Mouse (Mus musculus): ENCODE data around the gene Epha2.

GRCm38 (mm10) chr4:141311506-141311905 is 10.5 kb downstream of the Epha2 start:
- no peak for TF ChIP-seq POLR2A (IDR thresholded peaks at IDR 0.05; ENCODE audit: insufficient read length, low read depth)
- TF ChIP-seq POLR2AphosphoS2 (IDR thresholded peaks at IDR 0.05; ENCODE audit: insufficient read length, low read depth) = no peak
- TF ChIP-seq TCF12 (IDR thresholded peaks at IDR 0.05; ENCODE audit: insufficient read depth, poor library complexity, severe bottlenecking) = no peak
- no peak for TF ChIP-seq SRF (IDR thresholded peaks at IDR 0.05; ENCODE audit: control insufficient read depth, insufficient read length, low read depth)
- no peak for TF ChIP-seq CEBPB (IDR thresholded peaks at IDR 0.05; ENCODE audit: insufficient read depth, poor library complexity, severe bottlenecking)
- TF ChIP-seq MYOD1 (IDR thresholded peaks at IDR 0.05; ENCODE audit: control insufficient read depth in 1 of 3, insufficient read length in 2 of 3, low read depth in 2 of 3) = no peak
- TF ChIP-seq USF1 (IDR thresholded peaks at IDR 0.05; ENCODE audit: low read depth) = no peak
- no peak for TF ChIP-seq MYOG (IDR thresholded peaks at IDR 0.05; ENCODE audit: control insufficient read depth in 1 of 3, insufficient read depth in 1 of 3, insufficient read length in 2 of 3, low read depth in 2 of 3)
